Mouse (Mus musculus): ENCODE data around the gene Naa30. TPM values are rescaled to one million over a fixed set of nuclear protein-coding genes. Genes with fewer than 3 reads are reported as not detected.

Naa30 gene
- total and polyA plus RNA-seq, 3 experiments: 6.8 to 25.2 (median 20.1) TPM

DNA sequence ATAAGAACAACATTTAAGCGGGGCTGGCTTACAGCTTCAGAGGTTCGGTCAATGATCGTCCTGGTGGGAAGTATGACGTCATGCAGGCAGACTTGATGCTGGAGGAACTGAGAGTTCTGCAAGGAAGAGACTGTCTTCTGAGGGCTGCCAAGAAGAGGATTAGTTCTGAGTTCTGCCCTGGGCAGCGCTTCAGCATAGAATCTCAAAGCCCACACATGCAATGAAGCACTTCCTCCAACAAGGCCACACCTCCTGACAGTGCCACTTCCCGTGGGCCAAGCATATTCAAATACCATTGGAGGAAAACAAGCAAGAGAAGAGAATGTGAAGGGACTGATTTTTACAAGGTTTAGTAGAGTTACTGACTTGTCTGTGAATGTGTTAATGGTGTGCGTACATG lies 31.3 kb upstream of the Naa30 start:
- TF ChIP-seq EP300 (IDR thresholded peaks at IDR 0.05; ENCODE audit: insufficient read depth, low read depth, low read length): no peak
- TF ChIP-seq POLR2A (IDR thresholded peaks at IDR 0.05; ENCODE audit: insufficient read depth, low read depth, low read length): no peak
- no peak for TF ChIP-seq CTCF (IDR thresholded peaks at IDR 0.05)
- WGBS: 79% methylated on average over 7 of the region's 7 CpGs
- intact Hi-C loops (cut with DNase I): no loop called here

GRCm38 (mm10) chr14:49153801-49154200 lies 18.2 kb upstream of the Naa30 start:
- no peaks in the 10 kb centered on the region for H3K27me3 ChIP-seq (ENCODE audit: control insufficient read depth, insufficient read depth, low read length)
- no peak overlapping the region for H3K4me3 ChIP-seq
- DNase-seq: peak; percentile 42 to 60
- H3K27ac ChIP-seq: no peak overlapping the region
- H3K36me3 ChIP-seq (ENCODE audit: control insufficient read depth, insufficient read depth, low read length): no peaks in the 10 kb centered on the region
- no peak overlapping the region for H3K9ac ChIP-seq (ENCODE audit: low read depth, low read length)
- TF ChIP-seq CTCF (IDR thresholded peaks at IDR 0.05) (peak; percentile 90), POLR2A (IDR thresholded peaks at IDR 0.05; ENCODE audit: insufficient read depth, low read depth, low read length) (no peak)
- no peaks in the 10 kb centered on the region for H3K4me1 ChIP-seq (ENCODE audit: control insufficient read depth, insufficient read depth, low read length)
- no peaks in the 10 kb centered on the region for H3K79me2 ChIP-seq (replicated peaks; ENCODE audit: control insufficient read depth, insufficient read depth, low read length)
- intact Hi-C loops (cut with DNase I): loop anchor here (10.0 kb wide), 1 partner anchor 581 kb away; no protein-coding TSS in a partner anchor
- 29% methylated on average over 7 of the region's 7 CpGs for WGBS

More for the DNA sequence above, 31.3 kb upstream of the Naa30 start:
- DNase-seq: no peak
- no peak overlapping the region for H3K27ac ChIP-seq
- no peak overlapping the region for H3K4me3 ChIP-seq
- no peaks in the 10 kb centered on the region for H3K4me1 ChIP-seq (ENCODE audit: control insufficient read depth, insufficient read depth, low read length)
- no peak overlapping the region for H3K9ac ChIP-seq (ENCODE audit: low read depth, low read length)
- H3K36me3 ChIP-seq (ENCODE audit: control insufficient read depth, insufficient read depth, low read length): no peaks in the 10 kb centered on the region
- no peaks in the 10 kb centered on the region for H3K27me3 ChIP-seq (ENCODE audit: control insufficient read depth, insufficient read depth, low read length)
- H3K79me2 ChIP-seq (replicated peaks; ENCODE audit: control insufficient read depth, insufficient read depth, low read length): no peaks in the 10 kb centered on the region

- H3K36me3 ChIP-seq (ENCODE audit: control insufficient read depth, insufficient read depth, low read length): no peaks in the 10 kb centered on the region
- no peaks in the 10 kb centered on the region for H3K79me2 ChIP-seq (replicated peaks; ENCODE audit: control insufficient read depth, insufficient read depth, low read length)
- H3K4me3 ChIP-seq: no peak overlapping the region
- H3K9ac ChIP-seq (ENCODE audit: low read depth, low read length): no peak overlapping the region
- H3K27ac ChIP-seq: no peak overlapping the region
- H3K4me1 ChIP-seq (ENCODE audit: control insufficient read depth, insufficient read depth, low read length): no peaks in the 10 kb centered on the region
- TF ChIP-seq CTCF (IDR thresholded peaks at IDR 0.05): no peak
- TF ChIP-seq EP300 (IDR thresholded peaks at IDR 0.05; ENCODE audit: insufficient read depth, low read depth, low read length): no peak
- no peak for TF ChIP-seq POLR2A (IDR thresholded peaks at IDR 0.05; ENCODE audit: insufficient read depth, low read depth, low read length)
- H3K27me3 ChIP-seq (ENCODE audit: control insufficient read depth, insufficient read depth, low read length): no peaks in the 10 kb centered on the region
- DNase-seq: no peak
- intact Hi-C loops (cut with DNase I): loop anchor here (10.0 kb wide), 1 partner anchor 579 kb away; no protein-coding TSS in a partner anchor
- 54% methylated on average over 5 of the region's 5 CpGs for WGBS
These were observed 16.5 kb upstream of the Naa30 start for GRCm38 (mm10) chr14:49155572-49155971.

DNA sequence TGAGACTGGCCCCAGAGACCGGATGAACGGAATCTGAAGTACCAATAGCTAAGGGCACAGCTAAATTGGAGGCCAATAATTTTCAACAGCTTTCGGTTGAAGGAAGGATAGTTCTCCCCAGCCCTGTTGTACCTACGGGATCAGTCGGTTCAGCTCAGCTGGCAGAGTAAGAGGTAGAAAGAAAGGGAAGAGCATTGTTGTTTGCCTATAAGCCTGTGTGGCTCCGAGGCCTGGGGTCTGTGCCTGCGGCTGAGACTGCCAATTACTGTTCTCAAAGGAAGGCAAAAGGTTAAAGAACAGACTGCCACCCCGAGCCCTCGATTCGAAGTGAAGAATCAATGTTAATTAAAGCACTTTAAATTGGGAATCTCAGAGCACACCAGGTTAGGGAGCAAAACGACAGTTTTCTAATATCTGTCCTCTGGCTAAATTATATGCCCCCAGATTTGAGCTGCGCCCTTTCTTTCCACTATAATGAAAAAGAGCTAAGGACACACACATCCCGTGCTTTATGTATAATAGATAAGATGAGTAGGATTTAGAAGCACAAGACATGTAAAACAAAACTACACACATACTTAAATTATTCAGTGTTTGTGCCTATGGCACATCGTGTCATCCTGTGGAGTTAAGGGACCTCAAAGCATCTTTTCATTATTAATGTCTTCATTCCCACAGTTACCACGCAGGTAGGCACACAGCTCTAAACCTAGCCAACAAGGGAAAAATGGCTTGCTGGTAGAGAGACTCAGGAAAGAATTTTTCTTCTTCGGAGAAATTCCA lies 13.7 kb upstream of the Naa30 start:
- Histone ChIP-seq H3K27me3 (ENCODE audit: control insufficient read depth, insufficient read depth, low read length) (no peaks in the 10 kb centered on the region), H3K4me1 (ENCODE audit: control insufficient read depth, insufficient read depth, low read length) (no peaks in the 10 kb centered on the region), H3K27ac (no peak overlapping the region), H3K79me2 (replicated peaks; ENCODE audit: control insufficient read depth, insufficient read depth, low read length) (no peaks in the 10 kb centered on the region), H3K36me3 (ENCODE audit: control insufficient read depth, insufficient read depth, low read length) (no peaks in the 10 kb centered on the region), H3K9ac (ENCODE audit: low read depth, low read length) (no peak overlapping the region), H3K4me3 (no peak overlapping the region)
- WGBS: 75% methylated on average over 16 of the region's 16 CpGs
- TF ChIP-seq CTCF (IDR thresholded peaks at IDR 0.05): no peak
- TF ChIP-seq EP300 (IDR thresholded peaks at IDR 0.05; ENCODE audit: insufficient read depth, low read depth, low read length): no peak
- no peak for TF ChIP-seq POLR2A (IDR thresholded peaks at IDR 0.05; ENCODE audit: insufficient read depth, low read depth, low read length)
- intact Hi-C loops (cut with DNase I): loop anchor here (10.0 kb wide), 1 partner anchor 576 kb away; no protein-coding TSS in a partner anchor
- DNase-seq: no peak

DNA sequence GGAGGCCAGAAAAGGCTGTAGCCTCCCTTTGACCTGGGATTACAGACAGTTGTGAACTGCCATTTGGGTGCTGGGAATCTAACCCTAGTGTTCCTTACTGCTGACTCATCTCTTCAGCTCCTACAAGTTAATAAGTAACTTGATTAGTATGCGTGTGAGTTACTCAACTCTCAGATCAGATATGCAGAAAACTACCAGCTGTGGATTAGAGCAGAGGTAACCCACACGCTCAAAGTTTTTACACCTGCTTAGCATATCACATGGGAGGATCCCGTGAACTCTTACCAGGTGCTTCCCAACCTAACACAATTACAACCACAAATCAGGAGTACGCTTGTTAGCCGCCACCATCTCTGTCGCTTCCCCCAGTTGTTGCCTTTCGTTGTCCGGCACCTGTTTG lies 740 bp upstream of the Naa30 start:
- peak overlapping the region; percentile 81 for H3K9ac ChIP-seq (ENCODE audit: low read depth, low read length)
- no peak for DNase-seq
- H3K27me3 ChIP-seq (ENCODE audit: control insufficient read depth, insufficient read depth, low read length): no peaks in the 10 kb centered on the region
- H3K36me3 ChIP-seq (ENCODE audit: control insufficient read depth, insufficient read depth, low read length): peaks cover 17% of the 10 kb centered on the region
- 31% methylated on average over 8 of the region's 8 CpGs for WGBS
- TF ChIP-seq EP300 (IDR thresholded peaks at IDR 0.05; ENCODE audit: insufficient read depth, low read depth, low read length) (no peak), POLR2A (IDR thresholded peaks at IDR 0.05; ENCODE audit: insufficient read depth, low read depth, low read length) (no peak), CTCF (IDR thresholded peaks at IDR 0.05) (no peak)
- H3K27ac ChIP-seq: peak overlapping the region; percentile 64
- intact Hi-C loops (cut with DNase I): no loop called here
- H3K4me1 ChIP-seq (ENCODE audit: control insufficient read depth, insufficient read depth, low read length): peaks cover 8% of the 10 kb centered on the region
- H3K4me3 ChIP-seq: peak overlapping the region; percentile 68
- peaks cover 2% of the 10 kb centered on the region; the same call in 1 of the 2 replicates for H3K79me2 ChIP-seq (replicated peaks; ENCODE audit: control insufficient read depth, insufficient read depth, low read length)

DNA sequence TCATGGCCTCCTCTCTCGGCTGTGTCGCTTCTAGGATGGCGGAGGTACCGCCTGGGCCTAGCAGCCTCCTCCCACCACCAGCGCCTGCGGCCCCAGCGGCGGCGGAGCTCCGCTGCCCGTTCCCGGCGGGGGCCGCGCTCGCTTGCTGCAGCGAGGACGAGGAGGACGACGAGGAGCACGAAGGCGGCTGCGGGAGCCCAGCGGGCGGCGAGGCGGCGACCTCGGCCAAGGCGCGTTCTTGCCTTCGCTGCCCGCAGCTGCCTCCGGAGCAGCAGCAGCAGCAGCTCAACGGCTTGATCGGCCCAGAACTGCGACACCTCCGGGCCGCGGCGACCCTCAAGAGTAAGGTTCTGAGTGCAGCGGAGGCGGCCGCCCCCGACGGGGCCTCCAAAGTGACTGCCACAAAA lies 559 bp downstream of the Naa30 start:
- H3K4me3 ChIP-seq: peak overlapping the region; percentile 68
- DNase-seq: peak in 1 of 2 experiments; percentile 74
- under 1% methylated on average over 45 of the region's 46 CpGs for WGBS
- H3K79me2 ChIP-seq (replicated peaks; ENCODE audit: control insufficient read depth, insufficient read depth, low read length): peaks cover 2% of the 10 kb centered on the region; the same call in 1 of the 2 replicates
- H3K4me1 ChIP-seq (ENCODE audit: control insufficient read depth, insufficient read depth, low read length): peaks cover 9% of the 10 kb centered on the region
- H3K9ac ChIP-seq (ENCODE audit: low read depth, low read length): peak overlapping the region; percentile 98
- H3K27me3 ChIP-seq (ENCODE audit: control insufficient read depth, insufficient read depth, low read length): no peaks in the 10 kb centered on the region
- intact Hi-C loops (cut with DNase I): loop anchor here (2.0 kb wide), 1 partner anchor 106 kb away; the partner anchor contains the start of genes Ap5m1 and Exoc5
- peaks cover 17% of the 10 kb centered on the region for H3K36me3 ChIP-seq (ENCODE audit: control insufficient read depth, insufficient read depth, low read length)
- H3K27ac ChIP-seq: peak overlapping the region; percentile 64
- no peak for TF ChIP-seq CTCF (IDR thresholded peaks at IDR 0.05)
- TF ChIP-seq POLR2A (IDR thresholded peaks at IDR 0.05; ENCODE audit: insufficient read depth, low read depth, low read length): no peak
- TF ChIP-seq EP300 (IDR thresholded peaks at IDR 0.05; ENCODE audit: insufficient read depth, low read depth, low read length): no peak

Measured in heart, adult 2 months (tissue).